Mouse (Mus musculus) midbrain, postnatal 0 days (tissue): ENCODE measurements around the gene Astn2. TPM values are rescaled to one million over a fixed set of nuclear protein-coding genes. Genes with fewer than 3 reads are reported as not detected.
A peak's percentile ranks its signal among the peaks of the same experiment; 100 is the strongest.

Experiments
- ATAC-seq: fragments of 200-750 bp; cut with Nextera tagmentation; 2 replicates; pipeline ENCODE4 v1.8.0; 2017; ENCODE audit warnings: moderate number of reproducible peaks, mild to moderate bottlenecking, moderate TSS enrichment, moderate library complexity; ENCODE audit not compliant: low FRiP score
- DNase-seq: peaks from one replicate; pipeline ENCODE4 v3.0.0-alpha.2; 2015; ENCODE audit warnings: low spot score
- H3K27ac ChIP-seq: fragments of 300-500 bp; sonication (generic); 2 replicates; pipeline ENCODE4 v1.5.1; 2014; ENCODE audit warnings: low read depth, mild to moderate bottlenecking, low read length, mixed read lengths
- H3K27me3 ChIP-seq: fragments of 300-500 bp; sonication (generic); 2 replicates; pipeline ENCODE4 v1.6.1; 2014; ENCODE audit warnings: low read length, control low read depth, mixed read lengths; ENCODE audit not compliant: insufficient read depth
- H3K36me3 ChIP-seq: fragments of 300-500 bp; sonication (generic); 2 replicates; pipeline ENCODE4 v1.6.1; 2014; ENCODE audit warnings: low read length, control low read depth, mixed read lengths; ENCODE audit not compliant: insufficient read depth
- H3K4me1 ChIP-seq: fragments of 300-500 bp; sonication (generic); 2 replicates; pipeline ENCODE4 v1.6.1; 2014; ENCODE audit warnings: mild to moderate bottlenecking, control low read depth, antibody characterized with exemption, low read length, mixed read lengths; ENCODE audit not compliant: insufficient read depth
- H3K4me2 ChIP-seq: fragments of 300-500 bp; sonication (generic); 2 replicates; pipeline ENCODE4 v1.6.1; 2014; ENCODE audit warnings: low read depth, mild to moderate bottlenecking, low read length, mixed read lengths; ENCODE audit not compliant: poor library complexity, severe bottlenecking
- H3K4me3 ChIP-seq: fragments of 300-500 bp; sonication (generic); 2 replicates; pipeline ENCODE4 v1.5.1; 2014; ENCODE audit warnings: low read depth, mild to moderate bottlenecking, low read length, moderate library complexity
- H3K9ac ChIP-seq: fragments of 300-500 bp; sonication (generic); replicated peaks from 2 replicates; pipeline ENCODE4 v1.6.1; 2014; ENCODE audit warnings: mild to moderate bottlenecking, low read length, moderate library complexity, mixed read lengths; ENCODE audit not compliant: poor library complexity, severe bottlenecking
- H3K9me3 ChIP-seq: fragments of 300-500 bp; sonication (generic); 2 replicates; pipeline ENCODE4 v1.6.1; 2016; ENCODE audit warnings: low read length, control low read depth
- CTCF ChIP-seq: IDR thresholded peaks from 2 replicates; pipeline ENCODE4 v1.5.1; 2016; ENCODE audit warnings: antibody characterized with exemption, mild to moderate bottlenecking
- WGBS: fragments of 180-500 bp; shearing (Covaris S2); extraction: QIAGEN DNeasy Blood & Tissue Kit; methylation state at CpG from one replicate; pipeline ENCODE4 v1.1.7; 2014; 5-methylcytosine and 5-hydroxymethylcytosine counted together
- polyA plus RNA-seq: library from polyadenylated mRNA; unstranded; fragments of >200 nt; fragmentation: Nextera tagmentation; extraction: Ambion mirVana; gene quantifications from 2 replicates; pipeline ENCODE4 v1.2.1, GENCODE M21; 2015
- total RNA-seq: library from RNA; depleted of rRNA; stranded (reverse); fragments of >200 nt; gene quantifications from 2 replicates; pipeline ENCODE4 v1.2.3, GENCODE M21; 2014

Astn2 gene
- total and polyA plus RNA-seq, 2 experiments from 2014 or later: 2.5 to 34.9 TPM

DNA sequence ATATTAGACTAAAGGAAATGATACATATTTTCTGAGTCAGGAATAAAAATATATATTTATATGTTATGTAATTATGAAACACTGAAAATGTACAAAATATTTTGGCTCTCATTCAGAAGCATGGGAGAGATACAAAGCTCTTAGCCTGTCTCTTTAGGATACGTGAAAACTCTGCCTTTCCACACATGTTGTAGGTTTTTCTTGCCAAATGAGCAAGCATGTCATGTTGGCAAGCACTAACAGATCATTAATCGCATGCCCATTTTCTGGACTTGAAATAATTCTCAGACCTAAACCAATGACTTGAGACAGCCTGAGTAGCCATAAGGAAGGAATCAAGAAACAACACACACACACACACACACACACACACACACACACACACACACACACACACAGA lies 308.3 kb downstream of the Astn2 start:
- TF ChIP-seq CTCF: no peak
- WGBS: 87% methylated on average over 2 of the region's 2 CpGs
- Histone ChIP-seq H3K36me3 (no peaks in the 10 kb centered on the region), H3K4me3 (no peak overlapping the region), H3K9ac (no peak overlapping the region), H3K27me3 (no peaks in the 10 kb centered on the region), H3K27ac (no peak overlapping the region), H3K4me2 (no peak overlapping the region), H3K4me1 (no peaks in the 10 kb centered on the region), H3K9me3 (no peaks in the 10 kb centered on the region)
- DNase-seq: no peak
- ATAC-seq: no peak

DNA sequence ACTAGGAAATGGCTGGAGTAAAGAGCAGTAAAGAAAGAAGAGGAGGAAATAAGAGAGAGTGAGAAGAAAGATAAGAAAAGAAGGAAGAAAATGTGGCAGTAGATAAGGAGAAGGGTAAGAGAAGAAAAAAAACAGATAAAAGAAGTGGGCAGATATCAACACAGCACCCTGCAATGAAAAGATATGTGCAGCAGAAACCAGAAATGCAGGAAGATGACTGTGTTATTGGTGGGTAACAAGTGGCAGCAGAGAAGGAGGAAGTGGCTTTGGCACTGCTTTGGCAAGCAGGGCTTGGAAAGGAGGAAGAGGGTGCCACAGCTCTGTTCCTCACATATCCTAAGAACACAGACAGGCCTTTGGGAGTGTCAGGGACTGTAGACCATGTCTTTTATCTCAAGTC lies 347.2 kb downstream of the Astn2 start:
- H3K9ac ChIP-seq: no peak overlapping the region
- no peaks in the 10 kb centered on the region for H3K27me3 ChIP-seq
- TF ChIP-seq CTCF: no peak
- ATAC-seq: no peak
- no peak overlapping the region for H3K27ac ChIP-seq
- H3K9me3 ChIP-seq: no peaks in the 10 kb centered on the region
- DNase-seq: no peak
- no peaks in the 10 kb centered on the region for H3K36me3 ChIP-seq
- no peak overlapping the region for H3K4me3 ChIP-seq
- H3K4me1 ChIP-seq: no peaks in the 10 kb centered on the region
- H3K4me2 ChIP-seq: no peak overlapping the region

GRCm38 (mm10) chr4:66055690-66056089 lies 348.7 kb downstream of the Astn2 start:
- Histone ChIP-seq H3K27ac (no peak overlapping the region), H3K9ac (no peak overlapping the region), H3K27me3 (no peaks in the 10 kb centered on the region), H3K4me1 (no peaks in the 10 kb centered on the region), H3K4me2 (no peak overlapping the region), H3K9me3 (no peaks in the 10 kb centered on the region), H3K36me3 (no peaks in the 10 kb centered on the region), H3K4me3 (no peak overlapping the region)
- no peak for TF ChIP-seq CTCF
- WGBS: 80% methylated on average over 4 of the region's 4 CpGs
- DNase-seq (no peak), ATAC-seq (no peak)

DNA sequence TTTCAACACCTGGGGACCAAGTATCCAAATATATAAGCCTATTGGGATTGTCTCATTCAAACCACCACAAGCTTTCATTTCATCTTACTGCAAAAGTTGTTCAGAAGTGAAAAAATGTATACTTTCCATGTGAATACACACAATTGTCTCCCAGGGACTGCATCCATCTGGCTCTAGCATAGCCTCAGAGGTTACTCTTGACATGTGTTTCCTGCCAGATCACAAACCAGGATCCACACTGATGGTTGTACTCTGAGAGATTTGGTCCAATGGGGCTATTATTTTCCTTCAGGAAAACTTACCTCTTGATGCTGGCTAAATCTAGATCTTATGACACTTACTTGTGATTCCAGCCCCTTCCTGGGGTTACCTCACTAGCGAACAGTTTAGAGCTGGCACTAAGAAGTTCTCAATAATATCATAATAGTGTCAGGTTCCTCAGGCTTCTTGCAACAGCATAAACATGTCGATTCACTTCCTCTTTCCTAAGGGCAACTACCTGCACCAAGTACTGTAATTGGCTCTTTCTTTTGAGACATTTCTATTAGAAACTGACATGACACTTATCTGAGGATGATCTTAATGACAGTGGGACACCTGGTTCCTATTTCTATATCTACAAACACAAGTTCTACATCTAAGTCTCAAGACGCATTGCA lies 361.3 kb downstream of the Astn2 start:
- WGBS: 85% methylated on average over 3 of the region's 3 CpGs
- DNase-seq: no peak
- TF ChIP-seq CTCF: no peak

DNA sequence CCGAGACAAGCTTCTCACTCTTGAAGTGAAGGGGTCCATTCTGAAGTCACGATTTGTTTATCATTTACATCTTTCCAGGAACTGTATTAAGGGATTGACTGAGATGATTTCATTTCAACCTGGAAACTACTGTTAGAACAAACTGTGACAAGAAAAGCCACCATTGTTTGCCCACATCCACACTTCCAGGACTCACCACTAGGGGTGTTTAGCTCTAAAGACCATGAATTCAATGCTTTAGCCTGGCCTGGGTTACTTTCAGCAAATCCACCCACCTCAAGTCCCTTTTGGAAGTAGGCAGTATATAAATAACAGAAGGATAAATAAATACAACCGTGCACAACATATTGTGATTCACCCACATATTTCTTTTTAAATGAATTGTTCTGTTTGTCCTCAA lies 370.6 kb downstream of the Astn2 start:
- H3K36me3 ChIP-seq: no peaks in the 10 kb centered on the region
- no peaks in the 10 kb centered on the region for H3K4me1 ChIP-seq
- no peak overlapping the region for H3K4me3 ChIP-seq
- peak; percentile 19 for DNase-seq
- H3K27me3 ChIP-seq: no peaks in the 10 kb centered on the region
- 69% methylated on average over 3 of the region's 3 CpGs for WGBS
- no peak for ATAC-seq
- TF ChIP-seq CTCF: peak; percentile 49
- no peaks in the 10 kb centered on the region for H3K9me3 ChIP-seq
- no peak overlapping the region for H3K4me2 ChIP-seq
- H3K27ac ChIP-seq: no peak overlapping the region
- no peak overlapping the region for H3K9ac ChIP-seq

More for the DNA sequence above, 361.3 kb downstream of the Astn2 start:
- no peak overlapping the region for H3K4me2 ChIP-seq
- no peaks in the 10 kb centered on the region for H3K36me3 ChIP-seq
- H3K9ac ChIP-seq: no peak overlapping the region
- no peaks in the 10 kb centered on the region for H3K9me3 ChIP-seq
- no peaks in the 10 kb centered on the region for H3K4me1 ChIP-seq
- H3K4me3 ChIP-seq: no peak overlapping the region
- ATAC-seq: no peak
- H3K27me3 ChIP-seq: no peaks in the 10 kb centered on the region
- H3K27ac ChIP-seq: no peak overlapping the region

- Histone ChIP-seq H3K9ac (no peak overlapping the region), H3K4me2 (no peak overlapping the region), H3K27me3 (no peaks in the 10 kb centered on the region), H3K9me3 (no peaks in the 10 kb centered on the region), H3K27ac (no peak overlapping the region), H3K4me1 (no peaks in the 10 kb centered on the region), H3K36me3 (no peaks in the 10 kb centered on the region), H3K4me3 (no peak overlapping the region)
- DNase-seq (peak; percentile 22), ATAC-seq (no peak)
- WGBS: 49% methylated on average over 9 of the region's 9 CpGs
- no peak for TF ChIP-seq CTCF
Observed at GRCm38 (mm10) chr4:66031320-66031870, 373.0 kb downstream of the Astn2 start.
